Mouse (Mus musculus): ENCODE measurements around the gene Abcb8.

DNA sequence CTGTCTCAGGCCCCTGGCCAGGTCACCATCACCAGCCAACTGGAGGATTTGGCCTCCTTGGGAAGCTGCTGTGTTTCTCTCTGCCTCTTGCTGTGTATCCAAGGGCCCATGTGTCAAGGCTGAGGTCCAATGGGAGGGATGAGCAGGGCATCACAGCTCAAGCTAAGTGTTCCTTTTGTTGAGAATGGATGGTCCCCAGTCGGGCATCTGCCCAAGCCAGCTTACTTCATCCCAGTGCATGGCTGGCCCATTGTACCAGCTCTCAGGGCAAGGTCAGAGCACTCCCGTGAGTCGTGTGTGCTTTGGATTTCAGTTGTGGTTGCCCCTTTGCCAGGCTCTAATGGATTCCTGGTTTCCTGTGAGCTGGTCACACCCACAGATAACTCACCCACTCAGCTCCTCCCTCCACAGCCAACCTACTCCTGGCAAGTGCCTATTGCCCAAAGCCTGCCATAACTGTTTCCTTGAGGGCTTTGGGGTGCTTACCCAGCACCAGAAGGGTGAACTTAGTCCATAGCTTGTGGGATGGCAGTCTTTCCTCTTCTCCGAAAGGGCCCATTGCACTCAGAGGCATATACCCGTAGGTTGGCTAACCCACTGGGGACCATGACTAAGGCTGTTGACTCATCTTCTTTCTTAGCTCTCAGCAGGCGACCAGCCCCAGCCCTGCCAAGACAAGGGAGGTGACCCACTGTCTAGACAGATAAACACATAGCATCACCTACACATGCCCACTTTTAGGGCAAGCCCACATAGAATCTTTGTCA, 11.3 kb downstream of the Abcb8 start:
- no peak for TF ChIP-seq GATA1 (IDR thresholded peaks at IDR 0.05; ENCODE audit: low read depth, low read length)
- no peak for TF ChIP-seq HCFC1 (IDR thresholded peaks at IDR 0.05; ENCODE audit: low read depth, low read length)
- TF ChIP-seq ZC3H11A (IDR thresholded peaks at IDR 0.05; ENCODE audit: low read depth, low read length): no peak
